Mouse (Mus musculus) gastrocnemius, adult 2 months (tissue): Measurements from ENCODE around the gene Hecw2. TPM values are rescaled to one million over a fixed set of nuclear protein-coding genes. Genes with fewer than 3 reads are reported as not detected.

Experiments used
- DNase-seq: peaks from one replicate; pipeline ENCODE4 v3.0.0; 2022
- H3K27ac ChIP-seq: fragments of 200-600 bp; 2 replicates; pipeline ENCODE4 v1.8.1; 2022; ENCODE audit warnings: mild to moderate bottlenecking
- H3K4me3 ChIP-seq: fragments of 200-600 bp; 2 replicates; pipeline ENCODE4 v1.8.1; 2022; ENCODE audit warnings: mild to moderate bottlenecking, moderate library complexity
- CTCF ChIP-seq: fragments of 200-600 bp; IDR thresholded peaks from 2 replicates; pipeline ENCODE4 v1.8.1; 2022; ENCODE audit warnings: antibody characterized with exemption, mild to moderate bottlenecking, moderate library complexity
- intact Hi-C: fragments of 180-260 bp; cut with DNase I; formaldehyde crosslinking; loops from one replicate; pipeline ENCODE4 v1.15.1; 2025
- total RNA-seq, 2 experiments: library from RNA; stranded (reverse); gene quantifications; 2 replicates each; pipeline ENCODE4 v1.2.3; 2021

Gene Hecw2
- total RNA-seq, 2 experiments from 2014 or later, result 5.1 to 7.9 TPM

DNA sequence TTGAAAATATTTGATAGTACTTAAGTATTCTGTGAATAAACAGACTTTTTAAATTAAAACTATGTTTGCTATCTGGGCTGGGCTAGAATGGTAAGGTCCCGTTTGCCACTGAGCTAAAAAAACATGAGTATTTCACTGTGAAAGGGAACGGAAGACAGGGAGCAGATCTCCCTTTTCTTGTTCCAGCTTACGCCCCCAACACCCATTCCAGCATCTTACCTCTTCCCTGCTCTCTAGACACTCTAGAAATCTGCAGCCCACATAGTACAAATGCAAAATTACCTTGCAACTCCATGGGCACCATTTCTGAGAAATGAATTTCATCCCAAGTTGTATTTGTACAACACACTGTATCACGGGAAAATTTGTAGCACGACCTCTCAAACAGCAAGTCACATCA lies 49.9 kb downstream of the Hecw2 start:
- Histone ChIP-seq H3K4me3 (no peak overlapping the region), H3K27ac (no peak overlapping the region)
- intact Hi-C loops, result no loop called here
- no peak for DNase-seq
- no peak for TF ChIP-seq CTCF

DNA sequence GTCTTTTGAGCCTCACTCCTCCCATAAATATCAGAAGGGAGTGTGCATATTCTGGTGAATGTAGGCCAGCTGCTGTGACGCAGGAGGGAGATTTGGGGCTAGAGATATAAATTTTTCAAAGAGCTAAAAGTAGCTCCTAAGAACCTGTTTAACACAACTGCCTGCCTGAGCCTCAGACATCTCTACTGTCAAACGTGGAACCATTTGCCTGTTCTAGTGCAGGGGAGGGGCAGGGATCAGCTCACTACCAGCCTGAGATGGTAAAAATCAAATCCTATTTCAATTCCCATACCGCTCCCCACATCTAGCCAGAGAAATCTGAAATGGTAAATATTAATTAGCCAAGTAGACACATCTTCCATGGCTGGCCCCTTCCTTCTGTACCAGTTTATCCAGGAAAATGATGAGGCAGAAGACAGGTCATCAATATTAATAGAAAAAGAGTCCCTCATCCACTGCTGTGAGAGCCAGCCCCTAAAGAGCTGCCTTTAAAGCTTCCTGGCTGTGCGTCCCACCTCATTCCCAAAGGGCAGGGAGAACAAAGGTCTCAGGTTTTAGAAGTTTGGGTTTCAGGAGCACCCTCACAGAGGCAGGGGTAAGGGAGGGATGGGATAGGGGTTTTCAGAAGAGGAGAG lies 61.0 kb downstream of the Hecw2 start:
- TF ChIP-seq CTCF, result no peak
- intact Hi-C loops, result no loop called here
- no peak for DNase-seq
- Histone ChIP-seq H3K4me3 (no peak overlapping the region), H3K27ac (no peak overlapping the region)

DNA sequence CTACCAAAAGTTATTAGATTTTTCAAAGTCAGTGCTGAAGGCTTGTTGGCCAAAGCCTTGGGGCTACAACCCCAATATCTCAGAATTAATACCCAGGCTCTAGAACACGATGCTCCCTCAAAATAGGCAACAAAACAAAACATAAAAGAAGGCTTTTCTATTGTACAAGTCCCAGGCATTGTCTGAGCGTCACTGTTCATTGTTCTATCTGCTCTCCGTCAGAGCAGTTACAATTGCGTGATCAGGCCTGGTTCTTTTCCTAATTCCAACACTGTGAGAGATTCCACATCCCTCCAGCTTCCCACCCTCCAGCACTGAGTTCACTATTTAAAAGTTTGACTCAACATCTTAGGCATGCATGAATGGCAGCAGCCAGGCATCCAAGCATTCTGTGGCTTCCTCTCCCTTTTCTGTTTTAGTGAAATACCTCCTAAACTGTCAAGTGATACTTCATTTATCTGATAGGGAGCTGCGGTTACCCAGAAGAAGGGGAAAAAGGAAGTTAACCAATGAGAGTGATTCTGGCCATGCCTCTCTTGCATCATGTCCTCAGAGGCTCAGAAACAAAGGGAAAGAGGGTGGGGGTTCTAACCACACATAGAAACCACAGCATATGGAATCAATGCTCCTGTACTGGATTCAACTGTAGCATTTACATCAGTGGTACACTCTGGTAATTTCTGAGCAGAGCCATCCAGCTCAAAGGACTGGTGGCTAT lies 66.1 kb downstream of the Hecw2 start:
- no peak overlapping the region for H3K27ac ChIP-seq
- H3K4me3 ChIP-seq, result no peak overlapping the region
- TF ChIP-seq CTCF, result no peak
- intact Hi-C loops, result no loop called here
- DNase-seq, result no peak

DNA sequence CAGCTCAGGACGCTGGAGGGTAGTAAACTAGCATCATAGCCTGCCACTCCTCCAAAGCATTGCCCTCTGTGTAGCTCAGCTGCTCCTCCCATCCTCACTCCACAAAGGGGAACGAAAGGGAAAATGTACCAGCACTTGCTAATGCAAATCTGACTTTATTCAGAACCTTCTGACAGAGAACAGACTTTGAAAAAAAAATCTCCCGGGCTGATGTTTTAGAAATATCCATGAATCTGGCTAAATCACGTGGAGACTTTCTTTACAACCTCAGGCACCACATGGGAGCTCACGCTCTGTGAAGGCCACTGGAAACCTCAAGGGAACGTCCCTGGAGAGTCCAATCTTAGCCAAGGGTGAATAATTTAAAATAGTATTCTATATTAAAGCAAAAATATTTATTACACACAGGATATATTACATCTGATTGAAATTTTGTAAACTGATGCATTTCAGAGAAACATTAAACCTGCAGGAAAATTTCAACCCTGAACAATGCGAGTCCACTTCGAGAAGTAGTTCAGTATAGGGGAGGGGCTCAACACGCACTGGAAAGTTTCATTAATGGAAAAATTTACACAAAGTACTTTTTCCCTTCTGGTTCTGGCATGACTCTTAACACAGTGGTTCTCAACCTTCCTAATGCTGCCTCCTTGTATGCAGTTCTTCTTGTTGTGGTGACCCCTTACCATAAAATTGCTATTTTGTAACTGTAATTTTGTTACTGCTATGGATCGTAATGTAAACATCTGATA lies 67.8 kb downstream of the Hecw2 start:
- no peak overlapping the region for H3K4me3 ChIP-seq
- TF ChIP-seq CTCF, result no peak
- H3K27ac ChIP-seq, result no peak overlapping the region
- DNase-seq, result no peak
- intact Hi-C loops, result no loop called here

DNA sequence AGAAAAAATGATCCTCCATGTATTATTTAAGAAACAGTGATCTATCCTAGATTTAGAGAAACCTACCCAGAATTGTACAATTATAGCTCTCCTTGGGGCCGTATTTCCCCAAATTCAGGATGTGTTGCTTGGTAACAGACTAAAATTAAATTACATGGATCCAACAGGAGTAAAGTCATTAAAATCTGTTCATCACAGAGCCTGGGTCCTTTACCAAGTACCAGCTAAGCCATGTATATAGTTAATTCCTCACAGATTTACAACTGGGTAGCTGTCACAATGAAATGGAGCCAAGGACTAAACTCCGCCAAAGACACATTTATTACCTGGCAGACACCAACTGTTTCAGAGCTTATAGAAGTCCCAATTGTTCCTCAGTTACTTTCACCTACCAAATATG lies 72.4 kb downstream of the Hecw2 start:
- no peak overlapping the region for H3K27ac ChIP-seq

DNA sequence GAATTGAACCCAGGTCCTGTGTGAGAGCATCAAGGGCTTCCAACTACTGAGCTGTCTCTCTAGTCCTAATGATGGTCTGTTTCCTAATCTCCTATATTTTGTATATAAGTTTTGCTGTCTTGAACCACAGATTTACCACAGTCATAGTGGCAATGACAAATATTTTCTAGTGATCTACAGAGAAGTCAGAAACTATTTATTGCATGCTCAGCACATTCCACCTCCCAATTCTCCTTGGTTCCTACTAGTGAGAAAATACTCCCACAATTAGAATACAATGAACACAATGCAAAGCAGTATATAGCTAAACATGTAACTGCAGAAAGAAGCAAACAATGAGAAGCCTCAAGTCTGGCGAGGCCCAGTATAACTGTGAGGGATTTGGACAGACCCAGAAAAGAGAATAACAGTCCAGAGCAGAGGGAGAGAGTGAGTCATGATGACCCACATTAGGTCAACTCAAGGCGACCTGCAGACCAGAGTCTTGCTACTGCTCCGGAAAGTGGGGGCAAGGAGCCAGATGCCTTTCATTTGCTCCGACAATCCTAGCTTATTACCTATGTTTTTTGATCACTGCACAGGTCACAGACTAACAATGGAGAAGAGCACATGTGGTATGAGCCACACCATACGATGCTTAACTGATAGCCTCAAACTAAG lies 73.8 kb downstream of the Hecw2 start:
- no peak overlapping the region for H3K27ac ChIP-seq
- intact Hi-C loops, result no loop called here

More for the DNA sequence above, 72.4 kb downstream of the Hecw2 start:
- no peak for DNase-seq
- TF ChIP-seq CTCF, result no peak
- no peak overlapping the region for H3K4me3 ChIP-seq
- intact Hi-C loops, result no loop called here

DNA sequence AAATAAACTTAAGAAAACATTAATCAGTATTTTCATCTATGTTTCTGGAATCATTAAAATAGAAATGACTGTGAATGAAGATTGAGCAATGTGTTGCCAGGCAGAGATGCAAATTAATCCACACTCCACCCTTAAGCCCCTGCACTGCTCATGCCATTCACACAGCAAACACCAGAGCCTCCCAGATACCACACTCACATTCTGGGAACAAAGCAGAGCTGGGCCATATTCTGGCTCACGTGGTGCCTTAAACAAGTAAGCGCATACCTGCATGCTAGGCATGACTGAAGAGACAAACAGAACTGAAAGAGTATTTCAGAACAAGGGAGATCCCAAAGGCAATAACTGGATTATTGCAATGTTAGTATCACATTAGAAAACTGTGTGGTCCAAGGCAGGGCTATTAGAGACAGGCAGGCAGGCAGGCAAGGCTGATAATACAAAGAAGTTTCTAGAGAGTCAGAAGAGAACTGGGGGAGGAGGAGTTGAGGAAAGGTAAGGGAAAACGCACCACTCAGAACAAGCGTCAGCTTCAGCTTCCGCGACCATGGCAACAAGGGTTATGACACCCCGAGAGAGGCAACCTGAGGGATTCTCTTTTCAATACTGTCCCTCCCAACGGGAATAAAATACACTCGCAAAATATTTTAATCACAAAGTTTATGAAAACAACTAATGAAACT lies 75.2 kb downstream of the Hecw2 start:
- intact Hi-C loops, result no loop called here
- no peak overlapping the region for H3K27ac ChIP-seq
- H3K4me3 ChIP-seq, result no peak overlapping the region
- DNase-seq, result no peak
- no peak for TF ChIP-seq CTCF

More for the DNA sequence above, 73.8 kb downstream of the Hecw2 start:
- DNase-seq, result peak; percentile 23
- no peak for TF ChIP-seq CTCF
- H3K4me3 ChIP-seq, result no peak overlapping the region

DNA sequence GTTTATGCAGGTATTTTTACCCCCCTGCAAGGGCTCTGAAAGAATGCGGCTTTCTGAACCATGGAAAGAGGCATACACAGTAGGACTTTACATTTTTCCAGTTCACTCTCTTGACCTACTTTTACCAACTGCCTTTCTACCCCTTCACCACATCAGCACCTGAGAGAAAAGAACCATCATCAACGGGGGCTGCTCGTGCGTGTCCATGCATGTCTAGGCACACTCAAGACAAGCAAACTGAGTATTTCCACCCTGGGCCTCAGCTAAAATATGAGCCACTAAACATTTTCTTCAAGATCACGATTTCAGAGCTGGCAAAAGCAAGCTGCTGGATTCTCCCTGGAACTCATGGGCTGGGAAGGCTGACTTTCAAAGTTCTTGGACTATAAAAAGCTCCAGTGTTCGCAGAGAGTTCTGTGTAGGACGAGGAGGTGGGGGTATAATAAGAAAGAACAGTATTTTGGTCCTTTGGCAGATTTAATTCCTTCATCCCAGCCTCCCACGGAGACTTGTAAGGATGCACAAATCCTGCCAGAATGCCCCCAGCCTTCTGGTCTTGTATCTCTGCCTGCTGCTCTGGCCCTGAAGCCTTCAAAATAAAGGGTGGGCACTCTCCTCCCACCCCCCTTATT lies 76.5 kb downstream of the Hecw2 start:
- DNase-seq, result no peak
- Histone ChIP-seq H3K4me3 (no peak overlapping the region), H3K27ac (0 out of 2 replicates have a peak overlapping the region, but pooled peaks have one; percentile 25)
- intact Hi-C loops, result no loop called here
- TF ChIP-seq CTCF, result no peak

DNA sequence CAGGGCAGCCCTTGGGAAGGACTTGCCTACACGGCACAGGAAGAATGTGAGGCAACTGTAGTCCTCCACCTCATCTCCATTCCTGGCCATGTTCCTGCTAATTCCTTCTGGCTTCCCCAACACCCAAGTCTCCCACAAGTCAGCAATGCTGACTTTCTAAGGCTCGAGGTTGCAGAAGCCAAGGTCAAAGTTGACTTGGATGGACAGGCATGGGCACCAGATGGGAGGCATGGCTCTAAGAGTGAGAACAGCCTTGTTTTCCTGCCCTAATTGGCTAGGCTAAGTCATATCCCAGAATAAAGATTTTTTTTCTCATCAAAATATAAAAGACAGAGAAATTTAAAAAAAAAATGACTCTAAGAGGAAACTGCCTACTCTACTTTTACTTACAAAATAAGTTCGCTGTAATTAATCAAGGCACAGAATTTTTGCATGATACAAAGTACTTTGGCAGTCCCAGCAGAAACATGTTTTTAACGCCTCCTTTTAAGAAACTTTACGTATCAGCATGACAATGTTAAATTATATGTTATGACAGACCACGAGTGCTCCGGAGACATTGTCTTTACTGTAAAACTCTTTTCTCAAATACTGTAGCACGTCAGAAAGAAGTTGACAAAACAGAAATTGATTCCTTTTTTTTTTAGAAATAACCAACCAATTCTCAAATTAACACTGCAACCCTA lies 83.9 kb downstream of the Hecw2 start:
- intact Hi-C loops, result no loop called here
- Histone ChIP-seq H3K27ac (peak overlapping the region; percentile 58; the same call in 1 of the 2 replicates), H3K4me3 (no peak overlapping the region)
- TF ChIP-seq CTCF, result no peak
- peak; percentile 21 for DNase-seq

DNA sequence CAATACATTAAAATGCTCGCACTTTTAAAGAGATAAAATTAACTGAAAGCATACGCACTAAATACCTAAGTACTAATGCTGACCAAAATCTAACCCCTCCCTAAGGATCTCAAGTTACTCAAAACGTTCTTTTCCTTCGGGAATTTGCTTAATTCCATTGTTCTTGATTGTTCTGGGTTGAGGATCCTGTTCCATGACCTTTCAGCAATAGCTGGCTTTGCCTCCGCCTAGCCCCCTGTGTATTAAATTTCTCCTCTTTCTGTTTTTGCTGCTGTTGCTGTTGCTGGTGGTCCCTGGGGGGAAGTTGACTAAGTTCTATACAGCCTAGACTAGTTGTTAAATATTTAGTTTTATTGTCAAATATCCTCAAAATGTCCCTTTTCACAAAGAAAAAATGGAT lies 85.7 kb downstream of the Hecw2 start:
- Histone ChIP-seq H3K27ac (peak overlapping the region; percentile 28; the same call in 1 of the 2 replicates), H3K4me3 (no peak overlapping the region)
- TF ChIP-seq CTCF, result no peak
- no peak for DNase-seq
- intact Hi-C loops, result no loop called here

DNA sequence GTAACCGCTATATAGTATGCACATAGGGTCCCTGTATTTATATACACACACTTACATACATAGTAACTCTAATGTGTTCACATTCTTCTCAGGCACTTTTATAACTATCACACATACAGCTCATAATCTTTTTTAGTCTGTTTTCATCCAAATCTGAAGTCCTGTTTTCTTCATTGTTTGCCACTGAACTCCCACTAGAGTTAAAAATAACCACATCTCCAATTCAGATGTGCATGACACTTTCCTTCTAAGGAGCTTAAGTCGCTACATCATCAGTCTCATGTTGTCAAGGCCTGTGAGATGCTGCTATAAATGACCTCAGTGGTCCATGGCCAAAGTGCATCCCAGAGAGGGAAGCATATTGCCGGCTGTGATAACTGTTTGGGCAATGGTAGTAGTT lies 88.2 kb downstream of the Hecw2 start:
- DNase-seq, result no peak
- no peak overlapping the region for H3K27ac ChIP-seq
- intact Hi-C loops, result no loop called here
- no peak overlapping the region for H3K4me3 ChIP-seq
- TF ChIP-seq CTCF, result no peak
